Mouse (Mus musculus): ENCODE measurements around the gene Pip4k2b.
"Not testable (repeated sequence)": the region's sequence is repeated elsewhere in the genome, so short reads cannot be mapped to it uniquely, and the experiment has no call there.

Pip4k2b gene

GRCm38 (mm10) chr11:97748496-97748895 is 4.0 kb upstream of the Pip4k2b start:
- DNase-seq (ENCODE audit: low read depth): no peak

- no peak for DNase-seq (ENCODE audit: low read depth)
Observed at GRCm38 (mm10) chr11:97747773-97748172, 3.3 kb upstream of the Pip4k2b start.

- DNase-seq (ENCODE audit: low read depth): no peak
Observed at GRCm38 (mm10) chr11:97745331-97745721, 822 bp upstream of the Pip4k2b start.

- DNase-seq (ENCODE audit: low read depth): peak; percentile 99
Observed at GRCm38 (mm10) chr11:97744718-97745330, 320 bp upstream of the Pip4k2b start.

- no peak for DNase-seq (ENCODE audit: low read depth)
Observed at GRCm38 (mm10) chr11:97743423-97743822, 1.1 kb downstream of the Pip4k2b start.

GRCm38 (mm10) chr11:97742591-97742990 is 1.9 kb downstream of the Pip4k2b start:
- DNase-seq (ENCODE audit: low read depth): no peak

GRCm38 (mm10) chr11:97742157-97742556 is 2.3 kb downstream of the Pip4k2b start:
- no peak for DNase-seq (ENCODE audit: low read depth)

GRCm38 (mm10) chr11:97740190-97740589 is 4.3 kb downstream of the Pip4k2b start:
- no peak for DNase-seq (ENCODE audit: low read depth)

GRCm38 (mm10) chr11:97739155-97739554 is 5.3 kb downstream of the Pip4k2b start:
- DNase-seq (ENCODE audit: low read depth): peak; percentile 35

- DNase-seq (ENCODE audit: low read depth): no peak
Observed at GRCm38 (mm10) chr11:97738703-97739102, 5.8 kb downstream of the Pip4k2b start.

- DNase-seq (ENCODE audit: low read depth): no peak
Observed at GRCm38 (mm10) chr11:97737600-97737999, 6.9 kb downstream of the Pip4k2b start.

- DNase-seq (ENCODE audit: low read depth): no peak
Observed at GRCm38 (mm10) chr11:97736645-97737044, 7.9 kb downstream of the Pip4k2b start.

- DNase-seq (ENCODE audit: low read depth): not testable (repeated sequence)
Observed at GRCm38 (mm10) chr11:97734810-97735209, 9.7 kb downstream of the Pip4k2b start.

GRCm38 (mm10) chr11:97733689-97734088 is 10.8 kb downstream of the Pip4k2b start:
- no peak for DNase-seq (ENCODE audit: low read depth)

GRCm38 (mm10) chr11:97728730-97729129 is 15.8 kb downstream of the Pip4k2b start:
- no peak for DNase-seq (ENCODE audit: low read depth)

- no peak for DNase-seq (ENCODE audit: low read depth)
Observed at GRCm38 (mm10) chr11:97728311-97728710, 16.2 kb downstream of the Pip4k2b start.

- DNase-seq (ENCODE audit: low read depth): no peak
Observed at GRCm38 (mm10) chr11:97723709-97724108, 20.8 kb downstream of the Pip4k2b start.

GRCm38 (mm10) chr11:97721338-97721737 is 23.2 kb downstream of the Pip4k2b start:
- DNase-seq (ENCODE audit: low read depth): no peak

GRCm38 (mm10) chr11:97719041-97719440 is 25.5 kb downstream of the Pip4k2b start:
- no peak for DNase-seq (ENCODE audit: low read depth)

- DNase-seq (ENCODE audit: low read depth): no peak
Observed at GRCm38 (mm10) chr11:97718281-97718860, 26.1 kb downstream of the Pip4k2b start.

- DNase-seq (ENCODE audit: low read depth): no peak
Observed at GRCm38 (mm10) chr11:97717369-97718280, 26.9 kb downstream of the Pip4k2b start.

GRCm38 (mm10) chr11:97716021-97716420 is 28.5 kb downstream of the Pip4k2b start:
- DNase-seq (ENCODE audit: low read depth): no peak

Data from c-Kit-positive CD71-positive TER-119-negative erythroid progenitor cells, embryonic 14.5 days (primary cell).